Mouse (Mus musculus): ENCODE measurements around the gene Dok5. TPM values are rescaled to one million over a fixed set of nuclear protein-coding genes. Genes with fewer than 3 reads are reported as not detected.
A peak's percentile ranks its signal among the peaks of the same experiment; 100 is the strongest.

The Dok5 gene
- polyA plus RNA-seq, 1 experiment from 2014 or later, result 0.45 TPM

DNA sequence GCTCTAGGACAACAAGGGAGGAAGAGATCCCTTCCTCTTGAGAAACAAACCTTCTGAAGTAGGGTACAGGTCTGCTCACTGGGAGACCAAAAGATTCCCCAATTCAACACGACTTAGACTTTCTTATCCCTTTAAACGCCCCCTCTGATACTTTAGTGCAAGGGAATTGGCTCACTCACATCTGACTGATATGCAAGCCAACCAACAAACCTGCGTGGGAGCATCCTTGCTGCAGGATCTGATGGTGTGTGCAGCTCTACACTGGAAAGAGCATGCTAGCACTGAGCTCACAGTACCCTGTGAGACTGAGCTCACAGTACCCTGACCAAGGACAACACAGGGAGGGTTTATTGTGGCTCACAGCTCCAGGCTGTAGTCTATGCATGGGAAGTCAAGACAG, 139.9 kb downstream of the Dok5 start:
- Histone ChIP-seq H3K4me2 (ENCODE audit: low read length) (no peak overlapping the region), H3K27me3 (ENCODE audit: insufficient read depth, low read length) (no peaks in the 10 kb centered on the region), H3K9ac (ENCODE audit: low read depth, low read length) (no peak overlapping the region), H3K4me3 (replicated peaks; ENCODE audit: low read depth, low read length) (no peak overlapping the region), H3K36me3 (ENCODE audit: insufficient read depth, low read length) (no peaks in the 10 kb centered on the region), H3K9me3 (replicated peaks; ENCODE audit: low read length) (no peaks in the 10 kb centered on the region), H3K27ac (no peak overlapping the region), H3K4me1 (replicated peaks; ENCODE audit: insufficient read depth, low read length) (no peaks in the 10 kb centered on the region)
- ATAC-seq (replicated peaks; ENCODE audit: low FRiP score, low read depth) (no peak), DNase-seq (ENCODE audit: low spot score) (no peak)
- no peak for TF ChIP-seq CTCF (IDR thresholded peaks at IDR 0.05; ENCODE audit: low read depth)
- 83% methylated on average over 3 of the region's 3 CpGs for WGBS

- 8% methylated on average over 8 of the region's 8 CpGs for WGBS
- no peak overlapping the region for H3K9ac ChIP-seq (ENCODE audit: low read depth, low read length)
- ATAC-seq (replicated peaks; ENCODE audit: low FRiP score, low read depth), result no peak
Observed at GRCm38 (mm10) chr2:170873382-170873781, 141.8 kb downstream of the Dok5 start.

DNA sequence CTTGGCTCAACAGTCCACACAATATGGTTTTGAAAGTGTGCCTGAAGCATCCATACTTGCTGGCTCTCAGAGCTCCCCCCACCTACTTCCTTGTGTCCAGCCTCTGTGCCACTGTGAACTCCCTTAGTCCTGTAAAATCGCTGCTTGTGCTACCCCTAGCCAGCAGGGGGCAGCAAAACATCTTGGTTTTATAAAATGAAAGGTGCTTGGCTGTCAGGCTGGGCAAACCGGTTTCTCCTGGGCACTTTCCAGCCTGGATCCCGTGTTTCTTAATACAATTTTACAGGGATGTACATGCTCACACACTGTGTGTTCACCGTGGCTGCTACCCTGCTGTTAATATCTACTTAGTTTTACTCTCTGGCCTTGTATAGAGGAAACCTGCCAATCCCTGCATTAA, 145.9 kb downstream of the Dok5 start:
- DNase-seq (ENCODE audit: low spot score), result peak; percentile 93
- Histone ChIP-seq H3K4me1 (replicated peaks; ENCODE audit: insufficient read depth, low read length) (no peaks in the 10 kb centered on the region), H3K9me3 (replicated peaks; ENCODE audit: low read length) (no peaks in the 10 kb centered on the region), H3K4me2 (ENCODE audit: low read length) (no peak overlapping the region), H3K27me3 (ENCODE audit: insufficient read depth, low read length) (peaks cover 7% of the 10 kb centered on the region; the same call in 1 of the 2 replicates), H3K9ac (ENCODE audit: low read depth, low read length) (no peak overlapping the region), H3K4me3 (replicated peaks; ENCODE audit: low read depth, low read length) (no peak overlapping the region), H3K27ac (no peak overlapping the region), H3K36me3 (ENCODE audit: insufficient read depth, low read length) (no peaks in the 10 kb centered on the region)
- peak; percentile 75 for ATAC-seq (replicated peaks; ENCODE audit: low FRiP score, low read depth)
- peak; percentile 94 for TF ChIP-seq CTCF (IDR thresholded peaks at IDR 0.05; ENCODE audit: low read depth)
- 0% methylated on average over 4 of the region's 4 CpGs for WGBS

More at GRCm38 (mm10) chr2:170873382-170873781, 141.8 kb downstream of the Dok5 start:
- peak; percentile 96 for TF ChIP-seq CTCF (IDR thresholded peaks at IDR 0.05; ENCODE audit: low read depth)
- Histone ChIP-seq H3K4me3 (replicated peaks; ENCODE audit: low read depth, low read length) (no peak overlapping the region), H3K9me3 (replicated peaks; ENCODE audit: low read length) (no peaks in the 10 kb centered on the region), H3K27ac (no peak overlapping the region), H3K36me3 (ENCODE audit: insufficient read depth, low read length) (no peaks in the 10 kb centered on the region), H3K4me1 (replicated peaks; ENCODE audit: insufficient read depth, low read length) (no peaks in the 10 kb centered on the region), H3K27me3 (ENCODE audit: insufficient read depth, low read length) (peaks cover 3% of the 10 kb centered on the region; the same call in 1 of the 2 replicates), H3K4me2 (ENCODE audit: low read length) (no peak overlapping the region)
- DNase-seq (ENCODE audit: low spot score), result peak; percentile 80

- Histone ChIP-seq H3K36me3 (ENCODE audit: insufficient read depth, low read length) (no peaks in the 10 kb centered on the region), H3K27ac (no peak overlapping the region), H3K9ac (ENCODE audit: low read depth, low read length) (no peak overlapping the region), H3K4me3 (replicated peaks; ENCODE audit: low read depth, low read length) (no peak overlapping the region), H3K4me2 (ENCODE audit: low read length) (no peak overlapping the region), H3K27me3 (ENCODE audit: insufficient read depth, low read length) (peaks cover 7% of the 10 kb centered on the region; the same call in 1 of the 2 replicates), H3K4me1 (replicated peaks; ENCODE audit: insufficient read depth, low read length) (no peaks in the 10 kb centered on the region), H3K9me3 (replicated peaks; ENCODE audit: low read length) (no peaks in the 10 kb centered on the region)
- ATAC-seq (replicated peaks; ENCODE audit: low FRiP score, low read depth) (no peak), DNase-seq (ENCODE audit: low spot score) (no peak)
- 61% methylated on average over 5 of the region's 5 CpGs for WGBS
- TF ChIP-seq CTCF (IDR thresholded peaks at IDR 0.05; ENCODE audit: low read depth), result no peak
Observed at GRCm38 (mm10) chr2:170877936-170878335, 146.3 kb downstream of the Dok5 start.

- Histone ChIP-seq H3K4me1 (replicated peaks; ENCODE audit: insufficient read depth, low read length) (no peaks in the 10 kb centered on the region), H3K9me3 (replicated peaks; ENCODE audit: low read length) (no peaks in the 10 kb centered on the region), H3K27me3 (ENCODE audit: insufficient read depth, low read length) (0 out of 2 replicates have a peak, but pooled peaks cover 2% of the 10 kb centered on the region), H3K4me2 (ENCODE audit: low read length) (no peak overlapping the region), H3K36me3 (ENCODE audit: insufficient read depth, low read length) (no peaks in the 10 kb centered on the region), H3K9ac (ENCODE audit: low read depth, low read length) (no peak overlapping the region), H3K27ac (no peak overlapping the region), H3K4me3 (replicated peaks; ENCODE audit: low read depth, low read length) (no peak overlapping the region)
- 59% methylated on average over 4 of the region's 4 CpGs for WGBS
- DNase-seq (ENCODE audit: low spot score) (no peak), ATAC-seq (replicated peaks; ENCODE audit: low FRiP score, low read depth) (no peak)
- no peak for TF ChIP-seq CTCF (IDR thresholded peaks at IDR 0.05; ENCODE audit: low read depth)
Observed at GRCm38 (mm10) chr2:170884209-170884801, 152.7 kb downstream of the Dok5 start.

DNA sequence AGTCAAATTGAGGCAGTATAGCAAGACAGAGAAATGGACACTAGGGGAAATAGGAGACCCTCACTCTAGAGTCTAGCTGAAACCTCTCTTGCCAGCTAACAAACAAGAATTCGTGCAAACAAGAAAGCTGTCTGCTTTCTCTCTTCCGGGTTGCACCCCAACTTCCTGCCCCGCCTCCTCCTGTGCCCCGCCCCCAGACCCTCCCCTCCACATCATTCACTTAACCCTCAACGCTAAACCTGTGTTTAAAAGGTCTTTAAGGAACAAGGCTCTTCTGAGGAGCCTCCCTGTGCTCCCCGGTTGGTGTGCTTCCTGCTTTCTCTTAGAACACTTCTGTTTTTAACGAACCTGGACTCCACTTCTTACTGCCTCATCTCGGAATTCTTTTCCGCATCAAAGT, 156.4 kb downstream of the Dok5 start:
- WGBS, result 60% methylated on average over 9 of the region's 9 CpGs
- no peak for TF ChIP-seq CTCF (IDR thresholded peaks at IDR 0.05; ENCODE audit: low read depth)
- no peak overlapping the region for H3K4me3 ChIP-seq (replicated peaks; ENCODE audit: low read depth, low read length)
- H3K9me3 ChIP-seq (replicated peaks; ENCODE audit: low read length), result no peaks in the 10 kb centered on the region
- DNase-seq (ENCODE audit: low spot score) (no peak), ATAC-seq (replicated peaks; ENCODE audit: low FRiP score, low read depth) (no peak)
- H3K4me1 ChIP-seq (replicated peaks; ENCODE audit: insufficient read depth, low read length), result no peaks in the 10 kb centered on the region
- no peaks in the 10 kb centered on the region for H3K27me3 ChIP-seq (ENCODE audit: insufficient read depth, low read length)
- no peak overlapping the region for H3K9ac ChIP-seq (ENCODE audit: low read depth, low read length)
- no peak overlapping the region for H3K27ac ChIP-seq
- no peaks in the 10 kb centered on the region for H3K36me3 ChIP-seq (ENCODE audit: insufficient read depth, low read length)
- H3K4me2 ChIP-seq (ENCODE audit: low read length), result no peak overlapping the region

GRCm38 (mm10) chr2:170895096-170895495, 163.5 kb downstream of the Dok5 start:
- Histone ChIP-seq H3K9me3 (replicated peaks; ENCODE audit: low read length) (no peaks in the 10 kb centered on the region), H3K27ac (no peak overlapping the region), H3K36me3 (ENCODE audit: insufficient read depth, low read length) (no peaks in the 10 kb centered on the region), H3K27me3 (ENCODE audit: insufficient read depth, low read length) (no peaks in the 10 kb centered on the region), H3K4me1 (replicated peaks; ENCODE audit: insufficient read depth, low read length) (no peaks in the 10 kb centered on the region), H3K4me2 (ENCODE audit: low read length) (no peak overlapping the region), H3K9ac (ENCODE audit: low read depth, low read length) (no peak overlapping the region), H3K4me3 (replicated peaks; ENCODE audit: low read depth, low read length) (no peak overlapping the region)
- TF ChIP-seq CTCF (IDR thresholded peaks at IDR 0.05; ENCODE audit: low read depth), result no peak
- no peak for ATAC-seq (replicated peaks; ENCODE audit: low FRiP score, low read depth)
- DNase-seq (ENCODE audit: low spot score), result no peak
- 80% methylated on average over 8 of the region's 8 CpGs for WGBS

All from kidney, postnatal 0 days (tissue).